Mouse (Mus musculus) right cerebral cortex, postnatal 4 days (tissue): ENCODE results near the gene 9130213A22Rik.

ENCODE experiments used
- DNase-seq: peaks from one replicate; pipeline ENCODE4 v3.0.0-alpha.2; 2022

Gene 9130213A22Rik

GRCm38 (mm10) chr11:69123056-69123692, 785 bp upstream of the 9130213A22Rik start:
- DNase-seq: peak; percentile 92

- peak; percentile 71 for DNase-seq
Observed at GRCm38 (mm10) chr11:69121741-69122335, 551 bp downstream of the 9130213A22Rik start.

- DNase-seq: no peak
Observed at GRCm38 (mm10) chr11:69121001-69121740, 1.2 kb downstream of the 9130213A22Rik start.

GRCm38 (mm10) chr11:69120221-69121000, 2.0 kb downstream of the 9130213A22Rik start, which contains the start of gene Hes7:
Gene Hes7 (plus strand): TSS chr11:69120404.
- no peak for DNase-seq

- no peak for DNase-seq
Observed at GRCm38 (mm10) chr11:69119446-69120155, 2.8 kb downstream of the 9130213A22Rik start.

GRCm38 (mm10) chr11:69118765-69119164, 3.6 kb downstream of the 9130213A22Rik start:
- peak; percentile 84 for DNase-seq

- peak; percentile 49 for DNase-seq
Observed at GRCm38 (mm10) chr11:69117737-69118695, 4.4 kb downstream of the 9130213A22Rik start.

DNA sequence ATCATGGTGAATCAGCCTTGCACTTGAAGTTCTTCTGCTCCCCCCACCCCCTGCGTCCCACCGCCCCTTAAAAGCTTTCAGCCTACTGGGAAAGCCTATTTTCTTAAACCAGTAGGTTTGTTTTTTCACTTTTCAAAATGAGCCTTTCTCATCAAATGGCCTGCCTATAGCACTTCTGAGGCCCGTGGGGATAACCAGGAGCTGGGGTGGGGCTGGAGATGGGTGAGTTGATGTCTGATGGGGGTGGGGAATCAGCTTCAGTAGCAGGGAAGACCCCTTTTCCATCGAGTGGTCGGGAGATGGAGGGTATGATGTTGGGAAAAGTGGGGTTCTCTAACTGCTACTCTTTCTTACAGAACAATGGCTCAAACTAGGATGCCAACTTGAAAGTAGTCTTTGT, 5.5 kb downstream of the 9130213A22Rik start:
- DNase-seq: no peak

DNA sequence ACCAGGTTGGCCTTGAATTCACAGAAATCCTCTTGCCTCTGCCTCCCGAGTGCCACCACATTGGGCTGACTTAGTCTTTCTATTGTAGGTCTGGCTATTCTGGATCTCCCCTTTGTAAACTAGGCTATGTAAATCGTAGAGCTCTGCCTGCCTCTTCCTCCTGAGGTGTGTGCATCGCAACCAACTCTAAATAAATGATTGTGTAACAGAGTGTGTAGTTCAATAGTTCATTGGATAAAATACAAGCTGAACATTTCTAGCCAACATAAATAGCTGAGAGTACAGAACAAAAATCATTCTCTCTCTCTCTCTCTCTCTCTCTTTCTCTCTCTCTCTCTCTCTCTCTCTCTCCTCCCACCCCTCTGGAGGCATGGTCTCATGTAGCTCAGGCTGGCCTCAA, 7.8 kb downstream of the 9130213A22Rik start:
- no peak for DNase-seq

- no peak for DNase-seq
Observed at GRCm38 (mm10) chr11:69114018-69114417, 8.4 kb downstream of the 9130213A22Rik start.

DNA sequence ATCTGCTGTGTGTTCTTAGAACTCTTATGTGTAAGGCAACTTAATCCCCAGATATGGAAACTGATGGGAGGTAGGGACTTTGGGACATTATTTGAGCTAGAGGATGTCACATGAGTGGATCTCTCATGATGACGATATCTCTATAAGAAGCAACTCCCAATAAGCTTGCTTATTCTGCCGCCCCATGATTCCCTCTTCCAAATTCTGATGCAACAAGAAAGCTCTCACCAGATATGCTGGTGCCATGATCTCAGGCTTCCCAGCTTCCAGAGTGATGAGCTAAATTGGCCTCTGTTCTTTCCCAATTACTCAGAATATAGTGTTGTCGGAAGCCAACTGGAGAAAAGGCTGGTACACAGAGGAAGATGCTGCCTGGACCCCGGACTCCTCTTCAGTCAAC, 10.5 kb downstream of the 9130213A22Rik start:
- no peak for DNase-seq

GRCm38 (mm10) chr11:69111051-69111810, 11.2 kb downstream of the 9130213A22Rik start:
- no peak for DNase-seq

- DNase-seq: peak; percentile 98
Observed at GRCm38 (mm10) chr11:69110319-69111046, 11.9 kb downstream of the 9130213A22Rik start.

- no peak for DNase-seq
Observed at GRCm38 (mm10) chr11:69109032-69109900, 13.1 kb downstream of the 9130213A22Rik start.

DNA sequence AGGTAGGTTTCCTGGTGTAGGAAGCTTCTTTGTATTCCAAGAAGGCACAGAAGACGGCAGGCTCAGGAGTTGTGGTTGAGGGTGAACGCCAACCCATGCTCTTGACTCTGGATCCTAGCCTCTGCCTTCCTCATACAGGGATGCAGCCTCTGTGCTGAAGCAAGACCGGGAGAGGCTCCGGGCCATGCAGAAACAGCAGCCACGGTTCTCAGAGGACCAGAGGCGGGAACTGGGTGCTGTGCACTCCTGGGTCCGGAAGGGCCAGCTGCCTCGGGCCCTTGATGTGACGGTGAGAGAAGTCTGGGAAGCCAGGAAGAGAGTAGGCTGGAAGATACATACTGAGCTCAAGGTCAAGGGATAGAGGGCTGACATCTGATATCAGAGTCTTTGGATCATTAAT, 14.2 kb downstream of the 9130213A22Rik start:
- no peak for DNase-seq

DNA sequence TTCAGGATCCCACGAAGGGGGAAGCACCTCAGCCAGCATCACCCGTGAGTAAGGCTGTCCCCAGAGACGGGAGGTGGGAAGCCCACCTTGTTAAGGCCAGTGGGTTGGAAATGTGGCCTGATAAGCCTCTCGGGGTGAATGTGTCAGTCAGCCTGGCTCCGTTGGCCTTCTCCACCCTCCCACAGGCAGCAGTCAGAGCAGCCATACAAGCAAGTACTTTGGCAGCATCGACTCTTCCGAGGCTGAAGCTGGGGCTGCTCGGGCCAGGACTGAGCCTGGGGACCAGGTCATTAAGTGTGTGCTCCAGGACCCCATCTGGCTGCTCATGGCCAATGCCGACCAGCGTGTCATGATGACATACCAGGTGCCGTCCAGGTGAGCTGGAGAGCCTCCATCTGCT, 14.7 kb downstream of the 9130213A22Rik start:
- no peak for DNase-seq

DNA sequence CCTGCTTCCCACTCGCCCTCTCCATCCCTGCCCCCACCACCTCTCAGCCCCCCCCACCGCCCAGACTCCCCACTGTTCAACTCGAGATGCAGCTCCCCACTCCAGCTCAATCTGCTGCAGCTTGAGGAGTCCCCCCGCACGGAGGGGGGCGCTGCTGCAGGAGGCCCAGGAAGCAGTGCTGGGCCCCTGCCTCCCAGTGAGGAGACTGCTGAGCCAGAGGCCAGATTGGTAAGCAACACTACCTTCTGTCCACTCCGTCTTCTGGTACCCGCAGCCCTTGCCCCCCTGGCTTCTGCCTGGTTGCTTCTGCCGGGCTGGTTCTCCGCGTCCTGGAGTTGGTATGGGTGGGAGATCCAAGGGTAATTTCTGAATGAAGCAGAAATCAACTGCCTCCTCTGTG, 15.5 kb downstream of the 9130213A22Rik start:
- peak; percentile 3 for DNase-seq

- DNase-seq: peak; percentile 2
Observed at GRCm38 (mm10) chr11:69106299-69106698, 16.1 kb downstream of the 9130213A22Rik start.

- DNase-seq: no peak
Observed at GRCm38 (mm10) chr11:69105796-69106195, 16.6 kb downstream of the 9130213A22Rik start.
